Mouse (Mus musculus): ENCODE measurements around the gene Nmnat1.
A peak's percentile ranks its signal among the peaks of the same experiment; 100 is the strongest.
"Not testable (repeated sequence)": the region's sequence is repeated elsewhere in the genome, so short reads cannot be mapped to it uniquely, and the experiment has no call there.

Gene Nmnat1

GRCm38 (mm10) chr4:149489415-149490240 is 4.6 kb upstream of the Nmnat1 start:
- DNase-seq (ENCODE audit: low spot score in 2 of 2), result peak; percentile 6

GRCm38 (mm10) chr4:149487729-149488128 is 2.7 kb upstream of the Nmnat1 start:
- DNase-seq (ENCODE audit: low spot score in 2 of 2), result no peak

GRCm38 (mm10) chr4:149485825-149486206 is 814 bp upstream of the Nmnat1 start:
- DNase-seq (ENCODE audit: low spot score in 2 of 2), result peak in 1 of 2 experiments; percentile 20

GRCm38 (mm10) chr4:149484566-149484965 is 436 bp downstream of the Nmnat1 start:
- no peak for DNase-seq (ENCODE audit: low spot score in 2 of 2)

GRCm38 (mm10) chr4:149477078-149477477 is 7.9 kb downstream of the Nmnat1 start, which contains the start of gene Tmem274:
TSS of gene Tmem274 (plus strand) at chr4:149477378.
- DNase-seq (ENCODE audit: low spot score in 2 of 2), result no peak

- DNase-seq (ENCODE audit: low spot score in 2 of 2), result no peak
Observed at GRCm38 (mm10) chr4:149475096-149475495, 9.9 kb downstream of the Nmnat1 start.

GRCm38 (mm10) chr4:149469557-149469956 is 15.4 kb downstream of the Nmnat1 start:
- DNase-seq (ENCODE audit: low spot score in 2 of 2), result no peak

GRCm38 (mm10) chr4:149463435-149463950 is 21.5 kb downstream of the Nmnat1 start:
- no peak for DNase-seq (ENCODE audit: low spot score in 2 of 2)

- no peak for DNase-seq (ENCODE audit: low spot score in 2 of 2)
Observed at GRCm38 (mm10) chr4:149462305-149462971, 22.6 kb downstream of the Nmnat1 start.

- no peak for DNase-seq (ENCODE audit: low spot score in 2 of 2)
Observed at GRCm38 (mm10) chr4:149461579-149462304, 23.3 kb downstream of the Nmnat1 start.

GRCm38 (mm10) chr4:149460475-149460874 is 24.5 kb downstream of the Nmnat1 start:
- DNase-seq (ENCODE audit: low spot score in 2 of 2), result not testable (repeated sequence)

- no peak for DNase-seq (ENCODE audit: low spot score in 2 of 2)
Observed at GRCm38 (mm10) chr4:149459425-149459824, 25.6 kb downstream of the Nmnat1 start.

- no peak for DNase-seq (ENCODE audit: low spot score in 2 of 2)
Observed at GRCm38 (mm10) chr4:149458526-149458925, 26.5 kb downstream of the Nmnat1 start.

- DNase-seq (ENCODE audit: low spot score in 2 of 2), result peak; percentile 35 to 77
Observed at GRCm38 (mm10) chr4:149457831-149458430, 27.1 kb downstream of the Nmnat1 start.

- DNase-seq (ENCODE audit: low spot score in 2 of 2), result not testable (repeated sequence)
Observed at GRCm38 (mm10) chr4:149457163-149457562, 27.8 kb downstream of the Nmnat1 start.

- peak in 1 of 2 experiments; percentile 24 for DNase-seq (ENCODE audit: low spot score in 2 of 2)
Observed at GRCm38 (mm10) chr4:149454879-149455278, 30.1 kb downstream of the Nmnat1 start, which contains the start of gene Rbp7. TSS of gene Rbp7 (minus strand) at chr4:149454978.

GRCm38 (mm10) chr4:149454263-149454662 is 30.7 kb downstream of the Nmnat1 start:
- DNase-seq (ENCODE audit: low spot score in 2 of 2), result no peak

- peak; percentile 31 to 42 for DNase-seq (ENCODE audit: low spot score in 2 of 2)
Observed at GRCm38 (mm10) chr4:149453656-149454055, 31.3 kb downstream of the Nmnat1 start.

GRCm38 (mm10) chr4:149450636-149451035 is 34.4 kb downstream of the Nmnat1 start:
- DNase-seq (ENCODE audit: low spot score in 2 of 2), result no peak

- DNase-seq (ENCODE audit: low spot score in 2 of 2), result no peak
Observed at GRCm38 (mm10) chr4:149446309-149446708, 38.7 kb downstream of the Nmnat1 start.

- DNase-seq (ENCODE audit: low spot score in 2 of 2), result peak in 1 of 2 experiments; percentile 18
Observed at GRCm38 (mm10) chr4:149445868-149446267, 39.1 kb downstream of the Nmnat1 start.
